Mouse (Mus musculus): ENCODE data around the gene Gm49333. TPM values are rescaled to one million over a fixed set of nuclear protein-coding genes. Genes with fewer than 3 reads are reported as not detected.

The Gm49333 gene
- polyA plus RNA-seq, 1 experiment from 2014 or later: not detected

DNA sequence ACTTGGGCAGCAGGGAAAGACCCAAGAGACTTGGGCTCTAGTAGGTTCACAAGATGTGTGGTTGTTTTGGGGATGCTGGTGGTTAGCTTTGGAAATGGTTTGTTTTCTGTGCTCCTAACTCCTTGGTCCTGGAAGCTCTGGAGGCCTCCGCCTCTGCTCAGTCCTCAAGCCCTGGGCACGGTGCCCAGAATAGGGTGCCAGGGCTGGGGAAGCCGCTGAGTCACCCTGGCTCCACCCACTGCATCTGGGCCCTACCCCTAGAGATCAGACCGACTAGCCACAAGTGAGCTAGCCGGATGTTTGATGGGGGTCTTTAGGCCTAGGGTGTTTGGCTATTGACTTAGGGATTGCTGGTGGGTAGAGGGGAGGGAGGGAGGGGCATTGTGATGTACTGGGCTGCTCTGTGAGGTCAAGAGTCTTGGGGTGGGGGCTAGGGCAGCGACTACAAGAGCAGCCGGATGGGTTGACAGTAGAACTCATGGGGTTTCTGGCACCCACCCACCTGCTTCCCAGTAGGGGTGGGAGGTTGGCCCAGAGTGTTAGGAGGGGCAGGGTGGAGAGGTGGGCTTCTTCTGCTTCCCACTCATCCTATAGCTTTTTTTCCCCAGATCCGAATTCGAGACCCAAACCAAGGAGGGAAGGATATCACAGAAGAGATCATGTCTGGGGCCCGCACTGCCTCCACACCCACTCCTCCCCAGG is 66.7 kb downstream of the Gm49333 start:
- no peak for DNase-seq (ENCODE audit: low spot score)

DNA sequence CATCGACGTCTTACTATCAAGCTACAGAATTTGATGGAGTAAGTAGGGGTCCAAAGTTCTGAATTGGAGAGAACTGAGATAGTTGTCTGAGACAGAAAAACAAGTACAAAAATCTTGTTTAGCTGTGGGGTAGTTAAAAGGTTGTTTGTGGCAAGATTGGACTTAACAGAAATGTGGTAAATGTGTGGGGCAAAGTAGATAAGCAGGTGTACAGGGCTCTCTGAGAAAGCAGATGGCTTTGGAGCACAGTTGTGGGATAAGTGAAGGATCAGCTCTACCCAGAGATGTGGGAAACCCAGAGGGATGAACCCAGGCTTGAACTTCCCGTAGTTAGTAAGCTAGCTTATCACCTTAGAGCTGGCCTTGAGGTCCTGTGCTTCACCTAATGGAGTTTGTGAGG is 79.4 kb downstream of the Gm49333 start:
- DNase-seq (ENCODE audit: low spot score): no peak

GRCm38 (mm10) chr16:20691617-20692016 is 80.2 kb downstream of the Gm49333 start:
- DNase-seq (ENCODE audit: low spot score): no peak

- DNase-seq (ENCODE audit: low spot score): no peak
Observed at GRCm38 (mm10) chr16:20692241-20692965, 81.0 kb downstream of the Gm49333 start.

GRCm38 (mm10) chr16:20693111-20693701 is 81.8 kb downstream of the Gm49333 start, which contains the start of gene Fam131a:
Gene Fam131a, plus strand, starts transcription at chr16:20693241.
- peak; percentile 72 for DNase-seq (ENCODE audit: low spot score)

DNA sequence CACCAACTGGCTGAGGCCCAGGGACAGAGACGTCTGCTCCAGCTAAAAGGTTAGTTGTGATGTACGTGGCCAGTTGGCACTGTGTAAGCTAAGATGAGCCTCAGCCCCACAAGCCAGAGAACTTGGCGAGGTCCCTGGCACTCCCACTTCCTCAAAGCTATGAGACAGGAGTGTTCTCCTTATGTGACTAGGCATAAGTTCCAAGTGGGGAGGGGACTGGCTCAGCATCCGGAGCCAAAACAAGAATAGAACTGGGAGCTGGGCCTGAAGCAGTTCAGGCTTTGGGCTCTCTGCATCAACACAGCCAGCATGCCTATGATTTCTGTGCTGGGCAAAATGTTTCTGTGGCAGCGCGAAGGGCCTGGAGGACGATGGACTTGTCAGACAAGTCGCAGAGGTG is 83.4 kb downstream of the Gm49333 start:
- no peak for DNase-seq (ENCODE audit: low spot score)

MicroRNAs encoded within 50 kb of the gene (microRNA counts, 519-probe panel; counts per million panel counts)
- microRNA mmu-miR-1224: 5,202 counts per million, percentile 85 among the panel's probes with 10 or more counts

Small RNA genes within 50 kb of the gene (microRNA-seq; reads per million reads assigned to microRNA genes)
- gene Mir1224 (ENCODE audit: borderline number of aligned reads): not detected

Other genes with a start within 250 kb of the Gm49333 start
- gene Abcc5, start 185.2 kb upstream of the Gm49333 start, polyA plus RNA-seq (2015; fragmentation: Nextera tagmentation; extraction: Ambion mirVana): 64.8 and 82.9 TPM in 2 replicates
- gene Eif2b5, start 112.8 kb upstream of the Gm49333 start, polyA plus RNA-seq (2015; fragmentation: Nextera tagmentation; extraction: Ambion mirVana): 91.5 and 92.0 TPM in 2 replicates
- gene Dvl3, start 94.6 kb upstream of the Gm49333 start, polyA plus RNA-seq (2015; fragmentation: Nextera tagmentation; extraction: Ambion mirVana): 4.7 and 5.3 TPM in 2 replicates
- gene Ap2m1, start 76.1 kb upstream of the Gm49333 start, polyA plus RNA-seq (2015; fragmentation: Nextera tagmentation; extraction: Ambion mirVana): 397 and 421 TPM in 2 replicates
- gene Abcf3, start 63.0 kb upstream of the Gm49333 start, polyA plus RNA-seq (2015; fragmentation: Nextera tagmentation; extraction: Ambion mirVana): 50.8 and 63.7 TPM in 2 replicates
- gene Vwa5b2, start 22.1 kb upstream of the Gm49333 start, polyA plus RNA-seq (2015; fragmentation: Nextera tagmentation; extraction: Ambion mirVana): not detected in 2 replicates
- 26.4 and 32.3 TPM in 2 replicates for gene Eef1akmt4, start within 50 bp of the Gm49333 start, polyA plus RNA-seq (2015; fragmentation: Nextera tagmentation; extraction: Ambion mirVana)
- 22.9 and 28.4 TPM in 2 replicates for gene Alg3, start 125 bp downstream of the Gm49333 start, polyA plus RNA-seq (2015; fragmentation: Nextera tagmentation; extraction: Ambion mirVana)
- gene Camk2n2, start 9.7 kb downstream of the Gm49333 start, polyA plus RNA-seq (2015; fragmentation: Nextera tagmentation; extraction: Ambion mirVana): 0.48 and 0.52 TPM in 2 replicates
- 0.08 and 0.23 TPM in 2 replicates for gene Ece2, start 18.2 kb downstream of the Gm49333 start, polyA plus RNA-seq (2015; fragmentation: Nextera tagmentation; extraction: Ambion mirVana)
- gene Psmd2, start 40.0 kb downstream of the Gm49333 start, polyA plus RNA-seq (2015; fragmentation: Nextera tagmentation; extraction: Ambion mirVana): 264 TPM in 2 replicates
- gene Eif4g1, start 56.7 kb downstream of the Gm49333 start, polyA plus RNA-seq (2015; fragmentation: Nextera tagmentation; extraction: Ambion mirVana): 105 and 110 TPM in 2 replicates
- gene Fam131a, start 81.6 kb downstream of the Gm49333 start, polyA plus RNA-seq (2015; fragmentation: Nextera tagmentation; extraction: Ambion mirVana): 2.1 and 2.3 TPM in 2 replicates
- 116 and 117 TPM in 2 replicates for gene Polr2h, start 106.1 kb downstream of the Gm49333 start, polyA plus RNA-seq (2015; fragmentation: Nextera tagmentation; extraction: Ambion mirVana)
- gene Clcn2, start 106.1 kb downstream of the Gm49333 start, polyA plus RNA-seq (2015; fragmentation: Nextera tagmentation; extraction: Ambion mirVana): 5.3 and 7.1 TPM in 2 replicates
- gene Chrd, start 121.5 kb downstream of the Gm49333 start, polyA plus RNA-seq (2015; fragmentation: Nextera tagmentation; extraction: Ambion mirVana): 0.91 and 1.3 TPM in 2 replicates
- gene Thpo, start 122.9 kb downstream of the Gm49333 start, polyA plus RNA-seq (2015; fragmentation: Nextera tagmentation; extraction: Ambion mirVana): 0.12 and 0.26 TPM in 2 replicates

All from thymus, postnatal 0 days (tissue).